Mouse (Mus musculus): Measurements from ENCODE around the gene Esr2. TPM values are rescaled to one million over a fixed set of nuclear protein-coding genes. Genes with fewer than 3 reads are reported as not detected.
"Not testable (repeated sequence)": the region's sequence is repeated elsewhere in the genome, so short reads cannot be mapped to it uniquely, and the experiment has no call there.

Esr2 gene
- polyA plus RNA-seq, 1 experiment from 2014 or later, result 0.38 TPM

- H3K9me3 ChIP-seq, result no peaks in the 10 kb centered on the region
- no peaks in the 10 kb centered on the region for H3K27me3 ChIP-seq
- ATAC-seq (ENCODE audit: low FRiP score), result no peak
- no peak overlapping the region for H3K4me2 ChIP-seq
- H3K27ac ChIP-seq, result no peak overlapping the region
- H3K9ac ChIP-seq, result no peak overlapping the region
- no peaks in the 10 kb centered on the region for H3K4me1 ChIP-seq (replicated peaks)
- H3K36me3 ChIP-seq, result no peaks in the 10 kb centered on the region
- H3K4me3 ChIP-seq, result no peak overlapping the region
- WGBS, result 93% methylated on average over 1 of the region's 1 CpGs
Observed at GRCm38 (mm10) chr12:76186473-76186872, 9.4 kb upstream of the Esr2 start.

GRCm38 (mm10) chr12:76185167-76185816 is 8.2 kb upstream of the Esr2 start:
- Histone ChIP-seq H3K36me3 (no peaks in the 10 kb centered on the region), H3K9ac (no peak overlapping the region), H3K27ac (no peak overlapping the region), H3K9me3 (no peaks in the 10 kb centered on the region), H3K4me2 (no peak overlapping the region), H3K4me1 (replicated peaks) (no peaks in the 10 kb centered on the region), H3K27me3 (no peaks in the 10 kb centered on the region), H3K4me3 (no peak overlapping the region)
- WGBS, result 83% methylated on average over 10 of the region's 10 CpGs
- ATAC-seq (ENCODE audit: low FRiP score), result no peak

- Histone ChIP-seq H3K4me2 (no peak overlapping the region), H3K36me3 (no peaks in the 10 kb centered on the region), H3K4me3 (no peak overlapping the region), H3K27me3 (no peaks in the 10 kb centered on the region), H3K4me1 (replicated peaks) (no peaks in the 10 kb centered on the region), H3K27ac (no peak overlapping the region), H3K9me3 (no peaks in the 10 kb centered on the region), H3K9ac (no peak overlapping the region)
- no peak for ATAC-seq (ENCODE audit: low FRiP score)
- WGBS, result 85% methylated on average over 6 of the region's 6 CpGs
Observed at GRCm38 (mm10) chr12:76184271-76184670, 7.2 kb upstream of the Esr2 start.

- Histone ChIP-seq H3K4me3 (no peak overlapping the region), H3K9ac (no peak overlapping the region), H3K4me2 (no peak overlapping the region), H3K4me1 (replicated peaks) (no peaks in the 10 kb centered on the region), H3K36me3 (no peaks in the 10 kb centered on the region), H3K27ac (no peak overlapping the region), H3K27me3 (no peaks in the 10 kb centered on the region), H3K9me3 (no peaks in the 10 kb centered on the region)
- WGBS, result 90% methylated on average over 6 of the region's 6 CpGs
- no peak for ATAC-seq (ENCODE audit: low FRiP score)
Observed at GRCm38 (mm10) chr12:76182831-76183230, 5.8 kb upstream of the Esr2 start.

GRCm38 (mm10) chr12:76181471-76181870 is 4.4 kb upstream of the Esr2 start:
- no peak for ATAC-seq (ENCODE audit: low FRiP score)

GRCm38 (mm10) chr12:76180442-76180841 is 3.4 kb upstream of the Esr2 start:
- no peak for ATAC-seq (ENCODE audit: low FRiP score)
- peaks cover 9% of the 10 kb centered on the region for H3K4me1 ChIP-seq (replicated peaks)
- no peaks in the 10 kb centered on the region for H3K9me3 ChIP-seq
- H3K4me3 ChIP-seq, result no peak overlapping the region
- no peak overlapping the region for H3K27ac ChIP-seq
- H3K4me2 ChIP-seq, result no peak overlapping the region
- H3K9ac ChIP-seq, result no peak overlapping the region
- WGBS, result 77% methylated on average over 6 of the region's 6 CpGs
- H3K27me3 ChIP-seq, result peaks cover 14% of the 10 kb centered on the region
- H3K36me3 ChIP-seq, result no peaks in the 10 kb centered on the region

More at GRCm38 (mm10) chr12:76181471-76181870, 4.4 kb upstream of the Esr2 start:
- no peak overlapping the region for H3K9ac ChIP-seq
- peaks cover 9% of the 10 kb centered on the region for H3K4me1 ChIP-seq (replicated peaks)
- H3K9me3 ChIP-seq, result no peaks in the 10 kb centered on the region
- no peaks in the 10 kb centered on the region for H3K36me3 ChIP-seq
- no peak overlapping the region for H3K4me3 ChIP-seq
- no peak overlapping the region for H3K27ac ChIP-seq
- WGBS, result 73% methylated on average over 8 of the region's 8 CpGs
- peaks cover 10% of the 10 kb centered on the region for H3K27me3 ChIP-seq
- H3K4me2 ChIP-seq, result no peak overlapping the region

GRCm38 (mm10) chr12:76179527-76179926 is 2.5 kb upstream of the Esr2 start:
- H3K27me3 ChIP-seq, result peaks cover 14% of the 10 kb centered on the region
- no peaks in the 10 kb centered on the region for H3K36me3 ChIP-seq
- no peak overlapping the region for H3K27ac ChIP-seq
- H3K9me3 ChIP-seq, result no peaks in the 10 kb centered on the region
- 64% methylated on average over 4 of the region's 4 CpGs for WGBS
- H3K9ac ChIP-seq, result no peak overlapping the region
- H3K4me1 ChIP-seq (replicated peaks), result peaks cover 9% of the 10 kb centered on the region
- ATAC-seq (ENCODE audit: low FRiP score), result no peak
- H3K4me3 ChIP-seq, result no peak overlapping the region
- H3K4me2 ChIP-seq, result no peak overlapping the region

- WGBS, result 81% methylated on average over 5 of the region's 5 CpGs
- no peak for ATAC-seq (ENCODE audit: low FRiP score)
- no peak overlapping the region for H3K27ac ChIP-seq
- H3K36me3 ChIP-seq, result no peaks in the 10 kb centered on the region
- H3K27me3 ChIP-seq, result peaks cover 14% of the 10 kb centered on the region
- peaks cover 9% of the 10 kb centered on the region for H3K4me1 ChIP-seq (replicated peaks)
- no peak overlapping the region for H3K9ac ChIP-seq
- no peak overlapping the region for H3K4me2 ChIP-seq
- H3K4me3 ChIP-seq, result no peak overlapping the region
- H3K9me3 ChIP-seq, result no peaks in the 10 kb centered on the region
Observed at GRCm38 (mm10) chr12:76179051-76179450, 2.0 kb upstream of the Esr2 start.

- Histone ChIP-seq H3K4me3 (peak overlapping the region; percentile 49), H3K36me3 (no peaks in the 10 kb centered on the region), H3K27ac (no peak overlapping the region), H3K4me1 (replicated peaks) (peaks cover 9% of the 10 kb centered on the region), H3K9me3 (no peaks in the 10 kb centered on the region), H3K27me3 (peaks cover 14% of the 10 kb centered on the region), H3K4me2 (peak overlapping the region; percentile 97), H3K9ac (no peak overlapping the region)
- 0 out of 2 replicates have a peak, but pooled peaks have one; percentile 39 for ATAC-seq (ENCODE audit: low FRiP score)
- WGBS, result 40% methylated on average over 16 of the region's 16 CpGs
Observed at GRCm38 (mm10) chr12:76177864-76178518, 932 bp upstream of the Esr2 start.

GRCm38 (mm10) chr12:76165641-76166040 is 11.4 kb downstream of the Esr2 start:
- WGBS, result 63% methylated on average over 5 of the region's 5 CpGs
- Histone ChIP-seq H3K27ac (no peak overlapping the region), H3K27me3 (no peaks in the 10 kb centered on the region)

GRCm38 (mm10) chr12:76152389-76152788 is 24.7 kb downstream of the Esr2 start:
- WGBS, result 16% methylated on average over 30 of the region's 30 CpGs

More at GRCm38 (mm10) chr12:76165641-76166040, 11.4 kb downstream of the Esr2 start:
- Histone ChIP-seq H3K9ac (no peak overlapping the region), H3K9me3 (no peaks in the 10 kb centered on the region), H3K4me3 (no peak overlapping the region), H3K36me3 (no peaks in the 10 kb centered on the region), H3K4me1 (replicated peaks) (0 out of 2 replicates have a peak, but pooled peaks cover 2% of the 10 kb centered on the region), H3K4me2 (no peak overlapping the region)
- ATAC-seq (ENCODE audit: low FRiP score), result no peak

GRCm38 (mm10) chr12:76136701-76137100 is 40.4 kb downstream of the Esr2 start:
- no peaks in the 10 kb centered on the region for H3K27me3 ChIP-seq
- no peak overlapping the region for H3K4me3 ChIP-seq
- no peaks in the 10 kb centered on the region for H3K36me3 ChIP-seq
- H3K9ac ChIP-seq, result no peak overlapping the region
- H3K4me1 ChIP-seq (replicated peaks), result no peaks in the 10 kb centered on the region
- H3K4me2 ChIP-seq, result no peak overlapping the region
- H3K9me3 ChIP-seq, result no peaks in the 10 kb centered on the region
- ATAC-seq (ENCODE audit: low FRiP score), result no peak
- 42% methylated on average over 6 of the region's 6 CpGs for WGBS
- H3K27ac ChIP-seq, result no peak overlapping the region

More at GRCm38 (mm10) chr12:76152389-76152788, 24.7 kb downstream of the Esr2 start:
- not testable (repeated sequence) for H3K9me3 ChIP-seq; ATAC-seq (ENCODE audit: low FRiP score); H3K27me3 ChIP-seq; H3K27ac ChIP-seq; H3K36me3 ChIP-seq; H3K4me1 ChIP-seq (replicated peaks)
- H3K4me3 ChIP-seq, result peak overlapping the region; percentile 38
- H3K9ac ChIP-seq, result peak overlapping the region; percentile 68
- peak overlapping the region; percentile 63 for H3K4me2 ChIP-seq

GRCm38 (mm10) chr12:76133081-76133480 is 44.0 kb downstream of the Esr2 start:
- H3K36me3 ChIP-seq; ATAC-seq (ENCODE audit: low FRiP score); H3K9ac ChIP-seq; H3K9me3 ChIP-seq; H3K27me3 ChIP-seq; H3K4me3 ChIP-seq; H3K27ac ChIP-seq; H3K4me2 ChIP-seq; H3K4me1 ChIP-seq (replicated peaks): not testable (repeated sequence)
- WGBS, result 81% methylated on average over 9 of the region's 9 CpGs
